Mouse (Mus musculus) limb, embryonic 11.5 days (tissue): ENCODE data around the gene Pakap. TPM values are rescaled to one million over a fixed set of nuclear protein-coding genes. Genes with fewer than 3 reads are reported as not detected.

Source experiments
- ATAC-seq: fragments of 200-750 bp; cut with Nextera tagmentation; 2 replicates; pipeline ENCODE4 v1.8.0; 2017; ENCODE audit warnings: low read depth; ENCODE audit not compliant: insufficient number of reproducible peaks, low FRiP score, low TSS enrichment
- DNase-seq: peaks from one replicate; pipeline ENCODE4 v3.0.0-alpha.2; 2015; ENCODE audit warnings: low spot score
- H3K27ac ChIP-seq: fragments of 300-500 bp; sonication (generic); replicated peaks from 2 replicates; pipeline ENCODE4 v1.5.1; 2014; ENCODE audit warnings: low read depth, mild to moderate bottlenecking, low read length
- H3K27me3 ChIP-seq: fragments of 300-500 bp; sonication (generic); 2 replicates; pipeline ENCODE4 v1.6.1; 2014; ENCODE audit warnings: mild to moderate bottlenecking, low read length, mixed read lengths; ENCODE audit not compliant: control insufficient read depth, insufficient read depth
- H3K36me3 ChIP-seq: fragments of 300-500 bp; sonication (generic); 2 replicates; pipeline ENCODE4 v1.6.1; 2014; ENCODE audit warnings: mild to moderate bottlenecking, low read length, moderate library complexity, mixed read lengths; ENCODE audit not compliant: control insufficient read depth, insufficient read depth
- H3K4me1 ChIP-seq: fragments of 300-500 bp; sonication (generic); 2 replicates; pipeline ENCODE4 v1.6.1; 2014; ENCODE audit warnings: low read length, mixed read lengths; ENCODE audit not compliant: control insufficient read depth, insufficient read depth
- H3K4me2 ChIP-seq: fragments of 300-500 bp; sonication (generic); 2 replicates; pipeline ENCODE4 v1.6.1; 2014; ENCODE audit warnings: low read depth, mild to moderate bottlenecking, moderate library complexity; ENCODE audit not compliant: severe bottlenecking
- H3K4me3 ChIP-seq: fragments of 300-500 bp; sonication (generic); 2 replicates; pipeline ENCODE4 v1.5.1; 2014; ENCODE audit warnings: low read depth, low read length
- H3K9ac ChIP-seq: fragments of 300-500 bp; sonication (generic); 2 replicates; pipeline ENCODE4 v1.6.1; 2014; ENCODE audit warnings: mild to moderate bottlenecking, low read length
- H3K9me3 ChIP-seq: fragments of 300-500 bp; sonication (generic); 2 replicates; pipeline ENCODE4 v1.6.1; 2016; ENCODE audit warnings: low read length; ENCODE audit not compliant: control insufficient read depth
- WGBS: fragments of 180-500 bp; shearing (Covaris S2); extraction: QIAGEN DNeasy Blood & Tissue Kit; methylation state at CpG from one replicate; pipeline ENCODE4 v1.1.7; 2014; 5-methylcytosine and 5-hydroxymethylcytosine counted together
- polyA plus RNA-seq: library from polyadenylated mRNA; unstranded; fragments of >200 nt; fragmentation: Nextera tagmentation; extraction: Ambion mirVana; gene quantifications from 2 replicates; pipeline ENCODE4 v1.2.1, GENCODE M21; 2014

The Pakap gene
- polyA plus RNA-seq, 1 experiment from 2014 or later = 32.6 TPM

- Histone ChIP-seq H3K4me3 (peak overlapping the region; percentile 34), H3K4me1 (peaks cover 32% of the 10 kb centered on the region), H3K36me3 (no peaks in the 10 kb centered on the region), H3K4me2 (peak overlapping the region; percentile 66), H3K9me3 (no peaks in the 10 kb centered on the region), H3K27ac (peak overlapping the region; percentile 97), H3K9ac (peak overlapping the region; percentile 68), H3K27me3 (no peaks in the 10 kb centered on the region)
- 11% methylated on average over 12 of the region's 12 CpGs for WGBS
- ATAC-seq = no peak
- peak; percentile 61 for DNase-seq
Observed at GRCm38 (mm10) chr4:57845541-57846210, 277.7 kb downstream of the Pakap start.

DNA sequence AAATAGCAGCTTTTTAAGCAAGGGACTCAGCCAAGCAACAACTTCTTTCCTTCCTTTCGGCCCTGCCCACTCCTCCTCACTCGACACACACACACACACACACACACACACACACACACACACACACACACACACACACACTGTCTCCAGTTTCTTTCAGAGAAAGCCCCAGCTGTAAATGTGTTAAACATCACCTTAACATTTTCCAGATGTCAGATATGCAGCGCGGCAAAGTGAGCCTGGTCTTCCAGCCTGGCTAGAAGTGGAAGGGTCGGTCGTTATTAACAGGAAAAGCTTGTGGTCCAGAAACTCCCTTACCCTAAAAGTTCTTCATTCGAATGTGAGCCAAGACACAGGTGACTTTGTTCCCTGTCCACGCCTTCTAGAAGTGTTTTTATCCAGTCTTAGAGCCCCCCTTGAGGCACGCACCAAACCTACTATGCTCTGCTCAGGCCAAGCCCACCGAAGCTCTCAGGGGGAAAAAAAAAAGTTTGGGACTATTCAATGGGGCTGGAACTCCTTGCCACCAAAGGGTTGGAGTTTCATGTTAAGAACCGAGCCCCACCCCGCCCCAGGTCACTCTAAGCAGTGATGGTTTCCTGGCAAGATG lies 278.5 kb downstream of the Pakap start:
- 10% methylated on average over 12 of the region's 12 CpGs for WGBS
- peak; percentile 80 for DNase-seq
- H3K9me3 ChIP-seq = no peaks in the 10 kb centered on the region
- ATAC-seq = peak; percentile 78
- H3K9ac ChIP-seq = peak overlapping the region; percentile 68
- H3K27me3 ChIP-seq = no peaks in the 10 kb centered on the region
- H3K36me3 ChIP-seq = no peaks in the 10 kb centered on the region
- peak overlapping the region; percentile 34 for H3K4me3 ChIP-seq
- peak overlapping the region; percentile 66 for H3K4me2 ChIP-seq
- H3K4me1 ChIP-seq = peaks cover 32% of the 10 kb centered on the region
- H3K27ac ChIP-seq = peak overlapping the region; percentile 97

GRCm38 (mm10) chr4:57846991-57847422 lies 279.0 kb downstream of the Pakap start:
- DNase-seq = peak; percentile 68
- 0 out of 2 replicates have a peak, but pooled peaks have one; percentile 33 for ATAC-seq
- H3K27ac ChIP-seq = peak overlapping the region; percentile 97
- no peaks in the 10 kb centered on the region for H3K36me3 ChIP-seq
- no peaks in the 10 kb centered on the region for H3K27me3 ChIP-seq
- H3K9ac ChIP-seq = peak overlapping the region; percentile 41
- H3K4me3 ChIP-seq = peak overlapping the region; percentile 20; the same call in 1 of the 2 replicates
- peaks cover 35% of the 10 kb centered on the region for H3K4me1 ChIP-seq
- H3K9me3 ChIP-seq = no peaks in the 10 kb centered on the region
- peak overlapping the region; percentile 66 for H3K4me2 ChIP-seq
- 10% methylated on average over 8 of the region's 8 CpGs for whole genome bisulfite sequencing

DNA sequence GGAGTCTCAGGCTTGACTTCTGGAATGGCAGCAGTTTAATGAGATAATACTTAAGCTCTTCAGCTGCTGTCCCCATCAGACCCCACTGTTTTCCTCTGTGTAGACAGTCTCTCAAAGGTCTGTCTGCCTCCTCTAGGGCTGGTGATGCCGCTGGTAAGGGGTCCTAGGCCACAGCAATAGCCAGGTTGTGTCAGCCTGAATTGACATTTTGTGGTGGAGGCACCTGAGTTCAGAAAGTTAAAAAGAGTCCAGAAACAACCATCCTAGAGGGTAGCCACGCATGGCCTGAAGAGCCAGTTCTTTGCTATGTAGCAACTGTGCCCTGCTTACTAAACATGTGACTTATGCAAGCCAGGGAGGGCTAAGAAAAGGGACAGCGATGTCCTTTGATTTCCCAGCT lies 279.7 kb downstream of the Pakap start:
- peaks cover 35% of the 10 kb centered on the region for H3K4me1 ChIP-seq
- H3K4me2 ChIP-seq = peak overlapping the region; percentile 66
- H3K9ac ChIP-seq = peak overlapping the region; percentile 41; the same call in 1 of the 2 replicates
- H3K36me3 ChIP-seq = no peaks in the 10 kb centered on the region
- H3K27me3 ChIP-seq = no peaks in the 10 kb centered on the region
- WGBS = 89% methylated on average over 3 of the region's 3 CpGs
- H3K27ac ChIP-seq = peak overlapping the region; percentile 97
- no peak for DNase-seq
- H3K9me3 ChIP-seq = no peaks in the 10 kb centered on the region
- H3K4me3 ChIP-seq = peak overlapping the region; percentile 20; the same call in 1 of the 2 replicates
- ATAC-seq = no peak

DNA sequence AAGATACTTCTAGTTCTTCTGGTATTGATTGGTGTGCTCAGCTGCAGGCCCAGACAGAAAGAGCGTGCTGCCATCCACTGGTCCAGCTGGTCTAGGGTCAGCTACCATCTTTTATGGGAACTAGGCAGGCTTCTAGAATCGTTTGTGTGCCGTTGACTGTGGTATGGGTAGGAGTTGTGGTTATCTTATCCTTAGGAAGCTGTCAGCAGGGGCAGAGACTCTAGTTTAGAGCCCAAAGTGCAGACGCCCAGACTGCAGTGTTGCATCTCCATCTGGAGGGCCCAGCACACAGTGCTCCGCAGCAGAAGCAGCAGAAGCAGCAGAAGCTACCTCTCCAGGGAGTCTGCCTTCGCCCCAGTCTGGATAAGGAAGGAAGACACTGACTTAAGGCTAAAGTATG lies 281.5 kb downstream of the Pakap start:
- Histone ChIP-seq H3K9me3 (no peaks in the 10 kb centered on the region), H3K4me3 (no peak overlapping the region), H3K36me3 (no peaks in the 10 kb centered on the region), H3K4me1 (peaks cover 34% of the 10 kb centered on the region), H3K27ac (no peak overlapping the region), H3K9ac (no peak overlapping the region), H3K27me3 (no peaks in the 10 kb centered on the region), H3K4me2 (no peak overlapping the region)
- ATAC-seq (no peak), DNase-seq (no peak)
- 75% methylated on average over 6 of the region's 6 CpGs for WGBS

DNA sequence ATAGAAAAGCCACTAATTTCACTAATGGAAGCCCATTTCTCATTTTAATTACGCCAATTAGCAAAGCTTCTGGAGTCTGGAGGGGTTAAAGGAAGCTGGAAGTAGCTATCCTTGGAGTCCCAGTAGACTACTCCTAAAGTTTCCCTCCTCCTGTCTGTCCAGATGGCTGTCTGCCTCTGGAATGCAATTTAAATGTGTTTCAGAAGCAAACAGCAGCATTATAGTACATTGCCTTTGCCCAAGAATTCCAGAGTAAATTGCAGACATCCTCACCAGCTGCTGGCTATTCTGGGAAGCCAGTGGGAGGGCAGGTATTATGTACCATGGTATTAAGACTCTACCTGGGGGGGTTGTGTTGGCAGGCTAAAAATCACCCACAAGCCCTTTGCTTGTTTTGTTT lies 283.8 kb downstream of the Pakap start:
- Histone ChIP-seq H3K27ac (no peak overlapping the region), H3K36me3 (peaks cover 18% of the 10 kb centered on the region), H3K9ac (no peak overlapping the region), H3K4me2 (no peak overlapping the region), H3K4me1 (peaks cover 19% of the 10 kb centered on the region), H3K9me3 (no peaks in the 10 kb centered on the region), H3K4me3 (no peak overlapping the region), H3K27me3 (no peaks in the 10 kb centered on the region)
- WGBS = 83% methylated on average over 1 of the region's 1 CpGs
- ATAC-seq = no peak
- no peak for DNase-seq

GRCm38 (mm10) chr4:57852461-57853040 lies 284.6 kb downstream of the Pakap start:
- Histone ChIP-seq H3K4me2 (no peak overlapping the region), H3K27me3 (no peaks in the 10 kb centered on the region), H3K27ac (no peak overlapping the region), H3K4me3 (no peak overlapping the region), H3K9ac (no peak overlapping the region), H3K36me3 (peaks cover 24% of the 10 kb centered on the region), H3K9me3 (no peaks in the 10 kb centered on the region; the same call in 1 of the 2 replicates), H3K4me1 (peaks cover 12% of the 10 kb centered on the region)
- 20% methylated on average over 9 of the region's 9 CpGs for WGBS
- ATAC-seq = no peak
- DNase-seq = no peak

DNA sequence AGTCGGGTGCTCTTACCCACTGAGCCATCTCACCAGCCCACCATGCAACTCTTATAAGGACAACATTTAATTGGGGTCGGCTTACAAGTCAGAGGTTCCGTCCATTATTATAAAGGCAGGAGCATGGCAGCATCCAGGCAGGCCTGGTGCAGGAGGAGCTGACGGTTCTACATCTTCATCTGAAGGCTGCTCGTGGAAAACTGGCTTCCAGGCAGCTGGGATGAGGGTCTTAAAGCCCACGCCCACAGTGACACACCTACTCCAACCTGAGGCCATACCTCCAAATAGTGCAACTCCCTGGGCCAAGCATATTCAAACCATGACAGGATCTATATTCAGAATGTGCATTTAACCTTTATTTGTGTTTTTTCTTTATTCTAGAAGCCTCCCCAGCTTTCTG lies 286.2 kb downstream of the Pakap start:
- H3K27ac ChIP-seq = no peak overlapping the region
- H3K36me3 ChIP-seq = peaks cover 24% of the 10 kb centered on the region
- H3K4me1 ChIP-seq = peaks cover 3% of the 10 kb centered on the region; the same call in 1 of the 2 replicates
- no peaks in the 10 kb centered on the region; the same call in 1 of the 2 replicates for H3K9me3 ChIP-seq
- no peak overlapping the region for H3K4me2 ChIP-seq
- no peak overlapping the region for H3K9ac ChIP-seq
- ATAC-seq (no peak), DNase-seq (no peak)
- H3K27me3 ChIP-seq = no peaks in the 10 kb centered on the region
- H3K4me3 ChIP-seq = no peak overlapping the region
- 81% methylated on average over 6 of the region's 6 CpGs for WGBS
